Mouse (Mus musculus): Measurements from ENCODE around the gene Slc38a2.

Gene Slc38a2

DNA sequence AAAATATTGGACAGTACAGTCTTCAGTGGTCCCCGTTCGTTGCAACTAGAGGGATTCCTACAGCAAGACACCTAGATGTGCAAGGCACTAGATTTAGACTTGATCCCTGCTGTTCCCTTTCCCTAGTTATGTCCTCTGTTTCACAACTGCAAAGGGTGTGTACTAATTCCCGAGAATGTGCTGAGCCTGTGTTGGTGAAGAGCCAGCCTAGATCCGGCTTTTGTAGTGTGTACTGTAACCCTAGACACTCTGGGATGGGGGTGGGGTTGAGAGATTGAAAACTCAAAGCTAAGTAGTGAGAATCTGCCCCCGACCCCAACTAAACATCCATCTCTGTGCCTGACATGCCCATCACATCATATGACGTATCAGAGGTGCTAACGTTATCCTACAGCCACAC is 18.9 kb upstream of the Slc38a2 start:
- no peak for DNase-seq (ENCODE audit: low read depth, low spot score)

DNA sequence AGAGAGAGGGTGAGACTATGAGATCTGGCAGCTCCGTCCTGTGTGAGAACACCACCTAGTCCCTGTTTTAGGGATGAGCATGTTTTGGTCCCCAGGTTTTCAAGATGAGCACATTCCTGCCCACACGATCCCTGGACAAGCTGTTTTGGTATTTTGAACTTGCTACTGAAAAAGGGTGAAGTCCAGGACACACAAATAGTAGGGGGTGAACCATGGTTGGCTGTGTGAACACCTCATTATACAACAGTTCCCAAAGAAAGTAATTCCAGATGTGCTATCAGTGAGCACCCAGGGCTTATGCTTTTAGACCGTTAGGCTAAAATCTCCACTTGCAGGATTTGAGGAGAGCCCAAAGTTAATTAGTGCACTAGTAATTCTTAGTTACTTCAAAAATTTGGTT is 17.7 kb upstream of the Slc38a2 start:
- no peak for DNase-seq (ENCODE audit: low read depth, low spot score)

DNA sequence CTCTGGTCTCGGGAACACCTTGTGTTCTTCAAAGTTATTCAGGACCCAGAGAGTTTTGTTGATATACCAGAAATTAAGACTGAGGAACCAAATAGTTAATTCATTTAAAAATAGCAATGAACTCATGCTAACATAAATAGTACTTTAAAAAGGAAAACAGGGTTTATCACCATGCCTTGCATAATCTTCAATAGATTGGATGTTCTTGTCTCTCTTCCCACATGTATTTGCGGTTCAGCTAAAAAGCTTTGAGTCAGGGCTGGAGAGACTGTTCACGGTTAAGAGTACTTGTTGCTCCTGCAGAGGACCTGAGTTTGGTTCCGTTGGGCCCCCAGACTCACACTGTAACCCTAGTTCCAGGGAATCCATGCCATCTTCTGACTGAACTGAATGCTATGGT is 16.8 kb upstream of the Slc38a2 start:
- no peak for DNase-seq (ENCODE audit: low read depth, low spot score)

DNA sequence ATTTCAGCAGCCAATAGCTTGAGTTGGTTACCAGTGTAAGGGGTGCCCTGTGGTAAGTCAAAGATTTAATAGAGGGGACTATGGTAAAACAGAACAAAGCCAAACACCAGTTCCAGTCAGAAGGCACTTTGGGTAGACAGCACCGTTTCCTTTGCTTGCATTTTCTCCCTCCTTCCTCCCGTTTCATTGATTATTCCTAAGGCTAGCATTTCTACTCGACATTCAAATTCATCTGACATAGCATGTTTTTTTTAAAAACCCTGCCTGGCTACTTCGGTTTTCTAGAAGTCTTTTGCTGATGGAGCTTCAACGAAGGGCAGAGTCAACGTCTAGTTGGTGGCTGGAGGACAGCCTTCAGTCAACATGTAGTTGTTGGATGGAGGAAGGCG is 16.2 kb upstream of the Slc38a2 start:
- no peak for DNase-seq (ENCODE audit: low read depth, low spot score)

DNA sequence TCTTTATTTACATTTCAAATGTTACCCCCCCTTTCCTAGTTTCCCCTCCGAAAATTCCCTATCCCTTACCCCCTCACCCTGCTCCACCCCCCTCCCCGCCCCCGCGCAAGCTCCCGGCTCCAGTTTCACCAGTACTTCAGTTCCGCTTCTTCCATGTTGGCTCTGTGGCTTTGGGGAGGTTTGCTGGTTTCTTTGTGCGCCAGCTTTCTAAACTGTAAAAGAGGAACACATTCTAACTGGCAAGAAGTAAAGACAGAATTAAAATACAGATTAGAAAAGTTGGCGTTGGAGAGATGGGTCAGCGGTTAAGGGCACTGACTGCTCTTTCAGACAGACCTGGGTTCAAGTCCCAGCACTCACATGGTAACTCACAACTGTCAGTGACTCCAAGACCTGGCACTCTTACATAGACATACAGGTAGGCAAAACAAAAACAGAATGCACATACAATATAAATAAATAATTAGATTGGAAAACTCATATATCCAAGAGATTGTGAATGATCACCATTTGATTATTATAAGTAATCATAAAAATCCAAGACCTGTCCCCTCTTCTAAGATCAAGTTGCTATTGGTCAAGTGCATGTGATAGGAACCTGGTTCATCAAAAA is 15.7 kb upstream of the Slc38a2 start:
- DNase-seq (ENCODE audit: low read depth, low spot score) = no peak

DNA sequence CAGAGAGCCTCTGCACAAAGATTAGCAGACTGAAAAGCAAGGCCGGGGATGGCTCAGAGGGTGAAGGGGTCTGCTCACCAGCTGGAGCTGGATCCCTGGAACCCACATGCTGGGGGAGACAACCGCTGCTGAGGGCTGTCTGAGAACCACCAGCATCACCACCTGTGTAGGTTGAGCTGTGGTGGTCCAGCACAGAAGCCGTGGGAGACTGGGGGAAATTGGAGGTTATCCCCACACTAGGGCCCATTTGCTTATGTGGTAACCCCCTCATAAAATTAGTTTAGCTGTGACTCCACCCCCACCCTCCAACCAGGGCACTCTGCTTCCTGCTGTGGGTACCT is 15.1 kb upstream of the Slc38a2 start:
- no peak for DNase-seq (ENCODE audit: low read depth, low spot score)

DNA sequence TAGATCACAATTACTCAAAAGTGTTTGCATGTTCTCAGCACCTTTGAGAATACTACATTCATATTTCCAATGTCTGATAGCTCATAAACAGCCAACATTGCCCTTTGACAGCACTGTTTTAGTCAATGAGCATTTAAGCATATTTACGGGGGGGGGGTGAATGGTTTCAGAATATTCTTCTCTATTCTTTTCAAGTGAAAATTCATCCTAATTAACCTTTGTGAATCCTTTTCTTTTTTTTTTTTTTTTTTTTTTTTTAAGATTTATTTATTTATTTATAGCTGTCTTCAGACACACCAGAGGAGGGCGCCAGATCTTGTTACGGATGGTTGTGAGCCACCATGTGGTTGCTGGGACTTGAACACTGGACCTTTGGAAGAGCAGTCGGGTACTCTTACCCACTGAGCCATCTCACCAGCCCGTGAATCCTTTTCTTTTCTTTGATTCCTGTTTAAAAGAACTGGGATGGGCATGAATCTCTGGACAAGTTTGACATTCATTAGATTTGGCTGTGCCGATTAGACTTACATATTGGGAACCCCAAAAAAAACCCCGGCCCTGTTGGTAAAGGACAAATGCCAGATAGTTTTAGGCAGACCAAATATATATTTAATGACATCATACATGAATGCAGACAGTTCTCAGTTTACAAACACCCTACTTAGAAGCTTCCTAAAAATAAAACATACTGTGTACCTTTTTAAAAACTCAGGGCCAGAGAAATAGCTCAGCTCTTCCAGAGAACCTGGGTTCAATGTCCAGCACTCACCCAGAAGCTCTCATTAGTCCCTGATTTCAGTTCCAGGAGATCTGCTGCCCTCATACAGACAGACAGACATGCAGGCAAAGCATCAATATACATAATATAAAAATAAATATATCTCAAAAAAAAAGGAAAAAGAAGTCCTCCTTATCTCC is 14.5 kb upstream of the Slc38a2 start:
- DNase-seq (ENCODE audit: low read depth, low spot score) = no peak

DNA sequence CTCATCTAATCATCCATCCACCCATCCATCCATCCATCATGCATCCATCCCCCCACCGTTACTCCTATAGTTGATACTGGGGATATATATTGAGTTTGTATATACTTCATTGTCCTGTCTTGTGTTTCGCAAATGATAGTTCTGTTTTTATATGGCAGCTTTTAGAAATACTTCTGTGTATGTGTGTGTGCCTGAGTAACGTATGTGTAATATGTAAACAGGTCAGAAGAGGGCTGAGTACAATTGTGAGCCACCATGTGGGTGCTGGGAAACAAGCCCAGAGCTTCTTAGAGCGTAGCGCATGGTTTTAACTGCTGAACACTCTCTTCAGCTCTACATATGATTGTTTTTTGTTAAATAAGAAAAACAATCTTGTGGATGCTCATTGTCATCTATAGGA is 12.8 kb upstream of the Slc38a2 start:
- no peak for DNase-seq (ENCODE audit: low read depth, low spot score)

DNA sequence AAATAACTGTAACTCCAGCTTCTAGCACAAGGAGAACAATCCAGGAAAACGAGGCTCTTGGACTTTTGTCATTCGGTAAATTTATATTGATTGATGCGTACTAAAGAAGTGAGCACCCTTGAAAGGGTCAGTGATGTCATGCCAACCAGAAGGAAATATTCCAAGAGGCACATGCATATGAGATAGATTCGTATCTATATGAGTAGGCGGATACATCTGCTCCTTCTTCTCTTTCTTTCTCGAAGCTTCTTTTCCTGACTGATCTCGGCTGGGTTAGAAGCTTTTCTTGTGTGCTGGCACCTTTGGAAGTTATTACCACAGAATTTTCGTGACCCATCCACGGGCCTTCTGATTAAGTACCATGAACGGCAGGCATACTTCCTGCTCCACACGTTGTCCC is 12.1 kb upstream of the Slc38a2 start:
- no peak for DNase-seq (ENCODE audit: low read depth, low spot score)

DNA sequence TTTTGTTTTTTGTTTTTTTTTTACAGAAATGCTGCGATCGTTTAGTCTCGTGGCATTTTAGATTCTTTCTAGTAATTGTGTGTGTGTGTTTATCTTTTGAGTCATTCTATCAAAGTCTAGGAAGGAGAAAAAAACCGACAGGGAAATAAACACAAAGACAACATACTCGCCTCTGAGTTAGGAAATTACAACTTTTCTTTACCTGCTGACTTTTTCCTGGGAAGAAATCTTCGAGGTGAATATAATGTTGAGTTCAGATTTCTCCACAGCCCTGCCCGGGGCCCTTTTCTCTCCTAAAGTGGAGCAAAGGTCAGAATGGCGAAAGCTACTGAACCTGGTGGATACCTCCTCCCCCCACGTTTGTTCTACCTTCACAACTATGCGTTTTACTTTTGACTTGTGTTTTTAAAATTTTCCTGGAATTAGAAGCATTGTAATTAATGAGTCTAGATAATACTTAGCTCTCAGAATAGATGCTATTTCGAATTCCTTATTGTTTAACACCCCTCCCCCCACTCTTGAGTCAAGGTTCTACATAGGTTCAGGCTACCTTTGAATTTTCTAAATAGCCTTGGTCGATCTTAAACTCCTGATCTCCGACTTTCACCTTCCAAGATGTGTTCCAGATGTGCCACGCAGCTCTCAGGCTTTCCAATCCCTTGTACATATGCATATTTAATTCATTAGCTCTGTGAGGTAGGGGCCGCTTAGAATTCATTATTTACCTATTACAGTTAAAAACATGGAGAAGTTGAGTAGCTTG is 11.0 kb upstream of the Slc38a2 start:
- no peak for DNase-seq (ENCODE audit: low read depth, low spot score)

DNA sequence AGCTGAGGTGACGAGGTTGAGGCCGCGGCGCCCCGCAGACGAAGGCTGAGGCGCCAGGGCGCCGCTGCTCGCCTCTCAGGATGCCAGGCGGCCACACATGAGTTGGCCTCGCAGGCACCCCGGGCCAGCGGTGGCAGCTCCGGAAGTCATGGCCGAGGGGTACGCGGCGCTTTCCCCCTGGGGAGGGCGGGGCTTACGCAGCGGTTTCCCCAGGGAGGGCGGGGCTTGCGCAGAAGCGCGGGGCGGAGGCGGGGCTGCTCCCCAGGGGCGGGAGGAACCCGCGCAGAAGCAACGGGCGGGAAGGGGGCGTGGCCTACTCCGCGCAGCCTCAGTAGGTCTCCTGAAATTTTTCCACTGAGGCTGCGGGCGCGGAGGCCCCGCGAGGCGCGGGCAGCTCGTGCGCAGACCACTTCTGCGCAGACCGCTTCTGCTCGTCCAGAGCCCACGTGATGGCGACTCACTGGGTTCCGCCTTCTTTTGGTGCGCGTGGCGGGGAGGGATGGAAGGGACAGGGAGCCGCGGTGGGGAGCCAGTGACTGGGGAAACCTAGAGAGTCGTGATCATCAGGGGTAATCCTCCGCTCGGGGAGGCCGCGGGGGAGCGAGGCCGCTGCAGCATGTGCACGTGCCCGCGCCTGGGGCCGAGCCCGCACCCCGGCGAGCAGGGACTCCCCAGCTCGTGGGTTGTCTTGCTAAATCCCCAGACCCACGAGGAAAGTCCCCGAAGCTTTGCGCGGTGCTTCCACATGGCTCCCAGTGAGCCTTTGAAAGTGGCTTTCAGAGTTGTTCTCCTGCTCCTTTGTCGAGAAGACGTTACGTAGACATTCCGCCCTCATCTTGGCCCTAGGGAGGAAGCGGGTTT is 10.2 kb upstream of the Slc38a2 start:
- DNase-seq (ENCODE audit: low read depth, low spot score) = peak; percentile 94

DNA sequence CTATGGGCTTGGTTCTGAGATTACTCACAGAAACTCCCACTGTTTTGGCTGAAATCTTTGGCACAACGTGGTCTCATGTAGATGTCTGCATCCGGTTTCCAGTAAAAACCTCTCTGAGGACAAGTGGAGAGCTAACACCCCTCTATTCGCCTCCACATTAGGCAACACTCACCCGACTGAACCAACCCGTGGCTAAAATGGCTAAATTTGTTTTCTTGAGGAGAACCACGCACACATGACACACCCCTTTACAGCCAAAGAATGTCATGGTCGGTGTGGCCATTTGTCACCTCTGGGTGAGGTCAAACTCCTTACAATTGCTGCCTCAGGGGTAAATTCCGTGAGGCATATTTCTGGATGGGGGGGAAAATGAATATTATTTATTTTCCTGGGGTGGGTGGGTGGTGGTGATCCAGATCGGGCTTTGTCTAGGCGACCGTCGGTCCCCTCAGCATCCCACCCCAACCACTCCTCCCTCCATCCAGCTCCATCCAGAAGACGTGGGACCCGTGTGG is 9.5 kb upstream of the Slc38a2 start:
- no peak for DNase-seq (ENCODE audit: low read depth, low spot score)

DNA sequence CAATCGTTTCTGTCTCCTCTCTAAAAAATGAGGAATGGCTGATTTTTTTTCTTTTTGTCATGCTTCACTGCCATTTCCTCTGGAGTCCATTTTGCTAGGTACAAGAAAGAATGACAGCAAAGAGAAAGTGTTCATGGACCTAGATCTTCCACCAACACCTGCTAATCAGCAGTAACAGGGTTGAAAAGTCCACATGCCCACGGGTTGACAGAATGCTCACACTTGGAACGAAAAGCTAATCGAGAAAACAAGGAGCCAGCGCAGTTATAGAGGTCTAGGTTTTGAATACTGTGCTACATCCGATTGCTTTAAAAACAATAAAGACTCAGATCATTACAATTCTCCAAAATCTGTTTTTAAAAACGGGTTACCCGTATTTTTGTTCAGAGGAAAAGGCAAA is 8.9 kb upstream of the Slc38a2 start:
- DNase-seq (ENCODE audit: low read depth, low spot score) = no peak

DNA sequence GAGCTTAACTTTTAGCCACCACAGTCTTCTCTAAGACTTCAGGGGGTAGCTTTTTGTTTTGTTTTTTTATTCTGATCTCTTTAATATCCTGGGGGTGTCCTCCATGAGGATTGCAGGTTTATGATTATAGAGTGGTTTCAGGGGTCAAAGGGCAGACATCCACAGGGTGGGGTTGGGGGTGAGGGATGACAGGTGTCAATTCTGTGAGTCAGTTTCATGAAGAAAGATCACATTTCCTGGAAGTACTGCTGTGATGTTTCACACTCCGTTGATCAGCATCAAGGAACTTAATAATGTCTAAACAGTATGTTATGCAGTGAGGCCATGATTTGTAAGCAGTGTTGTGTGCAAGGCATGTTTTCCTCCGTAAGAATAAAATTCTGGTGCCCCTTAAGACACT is 8.4 kb upstream of the Slc38a2 start:
- no peak for DNase-seq (ENCODE audit: low read depth, low spot score)

DNA sequence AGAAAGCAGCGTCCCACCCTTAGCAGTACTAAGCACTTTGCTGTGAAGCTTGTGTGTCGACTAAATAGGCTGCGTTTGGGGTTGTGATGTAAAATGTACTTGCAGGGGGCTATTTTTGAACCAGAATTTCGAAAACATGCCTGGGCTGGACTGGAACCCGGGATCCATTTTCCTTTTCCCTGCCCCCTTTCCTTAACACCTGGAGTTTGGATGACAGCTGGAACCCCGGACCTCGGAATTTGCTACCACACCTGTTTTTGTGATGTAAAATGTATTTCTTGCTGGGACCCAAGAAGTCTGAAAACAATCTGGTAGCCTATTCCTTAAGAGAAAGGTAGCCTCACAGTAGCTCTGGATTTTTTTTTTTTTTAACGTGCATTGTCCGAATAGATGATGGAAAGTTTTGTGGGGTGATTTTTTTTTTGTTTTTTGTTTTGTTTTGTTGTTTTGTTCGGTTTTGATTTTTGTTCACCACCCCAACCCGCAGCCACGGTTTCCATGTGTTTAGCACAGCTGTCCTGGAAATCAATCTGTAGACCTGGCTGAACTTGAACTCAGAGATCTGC is 3.0 kb upstream of the Slc38a2 start:
- DNase-seq (ENCODE audit: low read depth, low spot score) = no peak

DNA sequence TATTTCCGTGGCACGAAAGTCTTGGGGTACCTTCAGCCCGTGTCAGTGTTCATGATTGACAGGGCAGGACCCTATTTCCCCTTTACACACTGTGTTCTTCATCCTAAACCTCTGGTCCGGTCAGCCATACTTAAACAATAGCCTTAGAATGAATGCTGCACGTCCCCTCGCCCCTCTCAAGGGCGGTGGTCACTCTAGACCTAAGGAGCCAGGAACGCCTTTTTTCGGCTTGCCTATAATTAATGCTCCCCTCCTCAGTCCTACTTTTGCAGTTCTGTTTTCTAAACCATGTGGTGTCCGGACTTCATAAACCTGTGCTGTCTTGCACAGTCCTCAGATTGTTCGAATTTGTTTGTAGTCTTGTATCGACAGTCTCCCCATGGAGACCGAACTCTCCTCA is 1.2 kb upstream of the Slc38a2 start:
- no peak for DNase-seq (ENCODE audit: low read depth, low spot score)

DNA sequence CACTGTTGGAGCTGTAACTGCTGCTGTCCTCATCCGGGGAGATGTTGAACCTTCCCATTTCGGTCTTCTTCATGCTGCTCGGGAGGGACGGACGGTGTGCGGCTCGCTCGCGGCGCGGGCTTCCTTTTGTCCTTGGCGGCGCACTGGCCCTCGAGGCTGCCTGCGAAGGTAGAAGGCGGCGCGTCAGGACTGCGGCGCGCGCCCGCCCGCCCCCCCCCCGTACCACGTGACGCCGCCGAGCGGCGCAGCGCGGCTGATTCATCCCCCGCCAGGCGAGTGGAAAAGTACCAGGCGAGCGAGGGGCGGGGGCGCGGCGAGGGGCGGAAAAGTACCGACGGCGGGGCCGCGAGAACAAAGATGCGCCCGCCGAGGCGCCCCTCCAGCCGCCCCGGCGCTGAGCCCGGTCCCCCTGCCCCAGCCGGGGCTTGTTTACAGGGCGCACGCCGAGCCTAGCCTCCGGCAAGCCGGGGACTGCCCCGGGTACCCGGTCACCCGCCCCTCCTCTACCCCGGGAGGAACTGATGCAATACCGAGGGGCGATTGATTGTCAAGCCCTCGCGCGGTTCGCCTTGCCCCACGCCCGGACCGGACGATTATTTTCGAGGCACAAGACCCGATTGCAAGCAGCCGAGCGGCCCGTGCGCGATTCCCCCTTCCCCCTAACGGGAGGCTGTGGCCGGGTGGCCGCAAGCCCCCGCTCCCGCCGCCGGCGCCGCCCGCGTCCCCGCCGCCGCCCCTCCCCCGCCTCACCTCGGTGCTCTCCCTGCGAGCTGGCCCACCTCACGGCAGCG is 677 bp downstream of the Slc38a2 start:
- peak; percentile 76 for DNase-seq (ENCODE audit: low read depth, low spot score)

DNA sequence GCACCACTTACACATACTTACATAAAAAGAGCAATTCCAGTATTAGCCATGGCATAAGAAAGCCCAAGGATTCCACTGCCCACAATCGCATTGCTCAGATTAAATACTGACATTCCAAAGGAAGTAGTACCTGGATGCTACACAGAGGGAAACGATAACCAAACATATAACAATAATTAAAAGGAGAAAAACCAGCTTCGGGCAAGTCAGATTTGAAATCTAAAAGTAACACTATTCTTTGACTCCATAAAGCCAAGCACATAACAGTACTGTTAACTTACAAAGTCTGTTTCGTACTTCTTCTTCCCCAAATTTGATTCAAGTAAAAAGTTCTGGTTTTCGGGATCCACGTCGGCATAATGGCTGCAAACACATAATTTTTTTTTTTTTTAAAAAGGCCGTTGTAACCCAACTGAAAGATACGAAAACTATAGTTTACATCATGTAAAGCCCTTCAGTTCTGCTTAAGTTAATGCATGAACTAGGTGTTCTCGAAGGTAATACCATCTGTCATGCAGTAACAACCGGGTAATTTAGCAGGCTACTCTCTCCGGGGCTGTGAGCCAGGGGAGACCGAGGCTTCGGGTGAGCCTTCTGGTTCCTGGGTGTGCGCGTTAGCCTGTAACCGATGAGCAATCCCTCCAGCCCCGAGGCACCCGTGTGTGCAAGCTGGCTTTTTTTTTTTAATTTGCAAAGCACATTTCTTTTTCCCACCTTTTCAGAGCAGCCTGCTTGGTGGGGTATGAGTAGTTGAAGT is 1.5 kb downstream of the Slc38a2 start:
- no peak for DNase-seq (ENCODE audit: low read depth, low spot score)

DNA sequence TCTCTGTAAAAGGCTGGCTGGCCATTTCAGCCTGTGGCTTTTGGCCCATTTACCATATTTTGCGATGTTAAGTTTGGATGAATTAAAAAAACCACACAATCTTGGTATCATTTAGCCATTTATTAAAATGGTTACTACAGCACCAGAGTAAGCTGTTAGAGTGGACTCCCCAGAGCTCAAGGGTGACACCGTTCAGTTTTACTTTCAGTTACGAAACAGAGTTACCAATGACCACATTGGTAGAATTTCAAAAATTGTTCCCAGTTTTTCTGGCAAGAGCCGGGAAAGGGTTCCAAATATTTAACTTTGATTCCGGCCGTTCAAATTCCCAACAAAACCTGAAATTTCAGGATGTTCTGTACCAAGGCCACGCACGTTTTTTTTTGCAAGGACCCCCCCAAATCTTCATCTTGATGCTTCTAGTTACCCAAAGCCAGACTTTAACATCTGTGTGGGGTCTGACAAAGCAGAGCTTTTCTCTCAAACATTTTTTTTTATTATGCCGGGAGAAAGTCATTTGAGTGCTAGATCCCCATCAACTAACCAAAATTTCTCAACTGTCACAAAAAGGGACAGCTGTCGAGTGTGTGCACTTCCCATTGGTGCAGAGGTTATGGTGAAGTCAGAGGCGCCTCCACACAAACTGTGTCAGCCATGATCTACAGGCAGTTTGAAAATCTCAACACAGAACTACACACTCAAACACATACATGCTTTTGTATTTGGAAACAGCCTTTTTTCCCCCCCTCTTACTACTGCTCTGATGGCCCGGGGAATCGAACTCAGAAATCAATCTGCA is 2.8 kb downstream of the Slc38a2 start:
- DNase-seq (ENCODE audit: low read depth, low spot score) = no peak

All from brain, embryonic 18.5 days (tissue).